Mouse (Mus musculus): ENCODE measurements around the gene Mlycd. TPM values are rescaled to one million over a fixed set of nuclear protein-coding genes. Genes with fewer than 3 reads are reported as not detected.

The Mlycd gene
- total RNA-seq, 1 experiment = 4.9 TPM

DNA sequence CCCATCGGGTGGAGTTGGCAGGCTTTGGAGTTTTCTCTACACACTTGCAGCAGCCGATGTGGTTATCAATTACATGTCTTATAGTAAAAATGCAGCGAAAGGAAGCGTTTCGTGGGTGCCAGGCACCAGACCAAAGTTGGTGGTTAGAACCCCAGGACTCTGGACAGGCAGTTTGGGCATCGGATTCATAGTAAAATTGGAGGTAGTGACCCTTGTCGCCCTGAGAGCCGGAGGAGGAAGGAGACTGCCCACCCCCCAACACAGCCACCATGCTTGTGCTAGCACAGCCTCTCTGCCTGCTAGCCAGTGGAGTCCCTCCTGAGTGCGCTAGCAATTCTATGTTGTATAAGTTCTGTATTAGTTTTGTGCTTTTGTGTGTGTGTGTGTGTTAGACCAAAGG is 3.9 kb downstream of the Mlycd start:
- Histone ChIP-seq H3K27ac (ENCODE audit: insufficient read depth, low read depth, low read length, poor library complexity, severe bottlenecking) (no peak overlapping the region), H3K4me3 (ENCODE audit: insufficient read depth in 1 of 2, low read depth in 1 of 2, low read length in 2 of 2, poor library complexity in 1 of 2, severe bottlenecking in 1 of 2) (no peak overlapping the region), H3K9me3 (ENCODE audit: control insufficient read depth, insufficient read depth, low read depth, low read length) (no peaks in the 10 kb centered on the region), H3K36me3 (ENCODE audit: control insufficient read depth, insufficient read depth, low read length, poor library complexity, severe bottlenecking) (no peaks in the 10 kb centered on the region), H3K9ac (ENCODE audit: insufficient read depth, low read depth, low read length, poor library complexity, severe bottlenecking) (no peak overlapping the region), H3K4me1 (ENCODE audit: control insufficient read depth in 2 of 2, insufficient read depth in 2 of 2, low read length in 2 of 2, poor library complexity in 1 of 2) (peaks cover 0 to 5% of the 10 kb centered on the region in 2 experiments; a peak in 1 of 4 replicates)
- TF ChIP-seq ZC3H11A (IDR thresholded peaks at IDR 0.05; ENCODE audit: borderline replicate concordance, low read depth, low read length) (no peak), HCFC1 (IDR thresholded peaks at IDR 0.05; ENCODE audit: borderline replicate concordance, insufficient read depth, low read length) (no peak), ZNF384 (IDR thresholded peaks at IDR 0.05; ENCODE audit: low read depth, low read length) (no peak), CHD2 (IDR thresholded peaks at IDR 0.05; ENCODE audit: low read depth, low read length) (no peak), MAFK (IDR thresholded peaks at IDR 0.05; ENCODE audit: insufficient read depth, low read depth, low read length) (no peak)
- in situ Hi-C loops (cut with MboI; ENCODE audit: low sequenced_read_pairs in 2 of 2, unreplicated experiment in 2 of 2) = no loop called here
- no peak for DNase-seq (ENCODE audit: low read depth, low spot score)

DNA sequence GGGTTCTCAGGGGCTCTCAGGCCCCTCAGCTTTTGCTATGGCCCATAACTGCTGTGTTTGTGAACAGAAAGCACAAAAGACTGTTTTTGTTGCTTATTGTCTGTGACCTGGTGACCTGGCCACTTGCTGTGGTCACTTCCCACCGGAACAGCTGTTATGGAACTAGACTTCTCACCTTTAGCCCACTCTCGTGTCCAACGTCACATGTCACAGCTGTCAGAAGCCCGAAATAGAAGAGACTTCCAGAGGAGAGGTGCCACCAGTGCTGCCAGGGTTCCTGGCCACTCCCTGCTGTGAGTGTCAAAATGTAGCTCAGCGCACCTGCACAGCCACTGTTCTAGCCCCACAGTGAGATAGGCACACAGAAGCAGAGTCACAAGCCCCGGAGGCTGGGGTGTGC is 4.6 kb downstream of the Mlycd start:
- peaks cover 0 to 5% of the 10 kb centered on the region in 2 experiments; a peak in 1 of 4 replicates for H3K4me1 ChIP-seq (ENCODE audit: control insufficient read depth in 2 of 2, insufficient read depth in 2 of 2, low read length in 2 of 2, poor library complexity in 1 of 2)
- in situ Hi-C loops (cut with MboI; ENCODE audit: low sequenced_read_pairs in 2 of 2, unreplicated experiment in 2 of 2) = no loop called here
- H3K36me3 ChIP-seq (ENCODE audit: control insufficient read depth, insufficient read depth, low read length, poor library complexity, severe bottlenecking) = no peaks in the 10 kb centered on the region
- H3K27ac ChIP-seq (ENCODE audit: insufficient read depth, low read depth, low read length, poor library complexity, severe bottlenecking) = no peak overlapping the region
- TF ChIP-seq HCFC1 (IDR thresholded peaks at IDR 0.05; ENCODE audit: borderline replicate concordance, insufficient read depth, low read length) (no peak), CHD2 (IDR thresholded peaks at IDR 0.05; ENCODE audit: low read depth, low read length) (no peak), MAFK (IDR thresholded peaks at IDR 0.05; ENCODE audit: insufficient read depth, low read depth, low read length) (no peak), ZNF384 (IDR thresholded peaks at IDR 0.05; ENCODE audit: low read depth, low read length) (no peak), ZC3H11A (IDR thresholded peaks at IDR 0.05; ENCODE audit: borderline replicate concordance, low read depth, low read length) (no peak)
- no peak overlapping the region for H3K4me3 ChIP-seq (ENCODE audit: insufficient read depth in 1 of 2, low read depth in 1 of 2, low read length in 2 of 2, poor library complexity in 1 of 2, severe bottlenecking in 1 of 2)
- H3K9me3 ChIP-seq (ENCODE audit: control insufficient read depth, insufficient read depth, low read depth, low read length) = no peaks in the 10 kb centered on the region
- DNase-seq (ENCODE audit: low read depth, low spot score) = no peak
- H3K9ac ChIP-seq (ENCODE audit: insufficient read depth, low read depth, low read length, poor library complexity, severe bottlenecking) = no peak overlapping the region

DNA sequence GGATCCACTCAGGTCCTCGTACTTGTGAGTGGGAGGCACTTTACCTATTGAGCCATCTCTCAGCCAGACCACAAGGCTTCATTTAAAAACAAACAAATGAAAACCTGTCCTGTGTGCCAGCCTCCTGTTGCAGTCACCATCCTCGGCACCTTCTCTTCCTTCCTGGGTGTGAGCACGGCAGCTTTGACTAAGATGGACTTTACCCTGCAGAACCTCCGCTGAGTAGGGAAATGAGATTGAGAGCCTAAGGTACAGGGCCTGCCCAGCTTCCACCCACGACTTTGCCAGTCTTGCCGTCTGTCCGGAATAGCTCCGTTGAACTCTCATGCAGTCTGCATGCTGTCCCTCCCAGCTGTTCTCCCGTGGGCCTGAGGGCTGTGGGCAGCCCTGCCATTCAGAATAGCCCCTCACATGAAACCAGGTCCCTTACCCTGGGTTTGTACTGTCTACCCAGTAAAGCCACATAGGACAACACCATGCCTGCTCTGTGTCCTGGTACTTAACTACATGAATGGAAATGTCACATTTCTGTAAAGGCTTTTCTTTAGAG is 5.5 kb downstream of the Mlycd start:
- Histone ChIP-seq H3K9me3 (ENCODE audit: control insufficient read depth, insufficient read depth, low read depth, low read length) (no peaks in the 10 kb centered on the region), H3K4me3 (ENCODE audit: insufficient read depth in 1 of 2, low read depth in 1 of 2, low read length in 2 of 2, poor library complexity in 1 of 2, severe bottlenecking in 1 of 2) (no peak overlapping the region), H3K4me1 (ENCODE audit: control insufficient read depth in 2 of 2, insufficient read depth in 2 of 2, low read length in 2 of 2, poor library complexity in 1 of 2) (peaks cover 0 to 5% of the 10 kb centered on the region in 2 experiments; a peak in 1 of 4 replicates), H3K36me3 (ENCODE audit: control insufficient read depth, insufficient read depth, low read length, poor library complexity, severe bottlenecking) (peaks cover 3% of the 10 kb centered on the region; the same call in 1 of the 2 replicates), H3K9ac (ENCODE audit: insufficient read depth, low read depth, low read length, poor library complexity, severe bottlenecking) (no peak overlapping the region), H3K27ac (ENCODE audit: insufficient read depth, low read depth, low read length, poor library complexity, severe bottlenecking) (no peak overlapping the region)
- TF ChIP-seq MAFK (IDR thresholded peaks at IDR 0.05; ENCODE audit: insufficient read depth, low read depth, low read length) = no peak
- TF ChIP-seq CHD2 (IDR thresholded peaks at IDR 0.05; ENCODE audit: low read depth, low read length) = no peak
- TF ChIP-seq ZC3H11A (IDR thresholded peaks at IDR 0.05; ENCODE audit: borderline replicate concordance, low read depth, low read length) = no peak
- no peak for TF ChIP-seq ZNF384 (IDR thresholded peaks at IDR 0.05; ENCODE audit: low read depth, low read length)
- no peak for TF ChIP-seq HCFC1 (IDR thresholded peaks at IDR 0.05; ENCODE audit: borderline replicate concordance, insufficient read depth, low read length)
- no peak for DNase-seq (ENCODE audit: low read depth, low spot score)
- in situ Hi-C loops (cut with MboI; ENCODE audit: low sequenced_read_pairs in 2 of 2, unreplicated experiment in 2 of 2) = no loop called here

DNA sequence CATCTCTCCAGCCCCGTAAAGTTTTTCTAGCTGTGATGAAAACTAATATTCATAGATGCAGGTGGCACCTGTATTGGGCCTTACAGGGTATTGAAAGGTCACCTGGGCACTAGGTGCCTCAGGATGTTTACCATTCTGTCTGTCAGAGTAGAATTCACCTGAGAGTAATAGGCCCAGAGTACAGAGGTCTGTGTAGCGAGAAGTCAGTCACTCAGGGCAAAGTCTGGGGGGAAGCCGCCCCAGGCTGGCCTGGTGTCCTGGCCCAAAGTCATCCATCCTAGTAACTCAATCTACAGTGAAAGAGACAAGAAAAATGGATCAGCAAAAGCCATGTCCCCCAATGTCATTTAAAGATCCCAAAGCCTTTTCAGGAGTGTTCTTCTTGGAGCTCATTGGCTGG is 6.2 kb downstream of the Mlycd start:
- Histone ChIP-seq H3K36me3 (ENCODE audit: control insufficient read depth, insufficient read depth, low read length, poor library complexity, severe bottlenecking) (peaks cover 3% of the 10 kb centered on the region; the same call in 1 of the 2 replicates), H3K4me1 (ENCODE audit: control insufficient read depth in 2 of 2, insufficient read depth in 2 of 2, low read length in 2 of 2, poor library complexity in 1 of 2) (no peaks in the 10 kb centered on the region), H3K9ac (ENCODE audit: insufficient read depth, low read depth, low read length, poor library complexity, severe bottlenecking) (no peak overlapping the region), H3K4me3 (ENCODE audit: insufficient read depth in 1 of 2, low read depth in 1 of 2, low read length in 2 of 2, poor library complexity in 1 of 2, severe bottlenecking in 1 of 2) (no peak overlapping the region), H3K9me3 (ENCODE audit: control insufficient read depth, insufficient read depth, low read depth, low read length) (no peaks in the 10 kb centered on the region), H3K27ac (ENCODE audit: insufficient read depth, low read depth, low read length, poor library complexity, severe bottlenecking) (no peak overlapping the region)
- in situ Hi-C loops (cut with MboI; ENCODE audit: low sequenced_read_pairs in 2 of 2, unreplicated experiment in 2 of 2) = no loop called here
- DNase-seq (ENCODE audit: low read depth, low spot score) = no peak
- TF ChIP-seq MAFK (IDR thresholded peaks at IDR 0.05; ENCODE audit: insufficient read depth, low read depth, low read length) (no peak), HCFC1 (IDR thresholded peaks at IDR 0.05; ENCODE audit: borderline replicate concordance, insufficient read depth, low read length) (no peak)

DNA sequence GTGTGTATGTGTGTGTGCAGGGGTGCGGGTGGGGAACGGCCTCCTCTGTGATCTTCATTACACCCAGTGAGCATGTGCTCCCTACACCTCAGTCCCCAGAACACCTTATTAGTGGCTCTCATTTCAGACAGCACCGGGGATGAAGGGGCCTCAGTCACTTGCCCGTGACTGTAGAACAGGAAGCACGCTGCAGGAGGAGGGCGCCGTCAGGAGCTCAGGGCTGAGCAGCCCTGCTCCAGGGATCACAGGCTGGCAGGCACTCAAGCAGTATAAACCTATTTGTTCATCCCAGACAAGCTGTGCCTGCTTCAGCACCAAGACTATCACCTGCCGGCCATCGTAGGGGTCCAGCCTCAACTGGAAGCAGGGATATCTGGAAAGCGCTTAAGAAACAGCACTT is 9.2 kb downstream of the Mlycd start:
- no peak for TF ChIP-seq ZC3H11A (IDR thresholded peaks at IDR 0.05; ENCODE audit: borderline replicate concordance, low read depth, low read length)
- TF ChIP-seq ZNF384 (IDR thresholded peaks at IDR 0.05; ENCODE audit: low read depth, low read length) = no peak
- no peak for TF ChIP-seq MAFK (IDR thresholded peaks at IDR 0.05; ENCODE audit: insufficient read depth, low read depth, low read length)
- no peak for TF ChIP-seq CHD2 (IDR thresholded peaks at IDR 0.05; ENCODE audit: low read depth, low read length)
- no peak for TF ChIP-seq HCFC1 (IDR thresholded peaks at IDR 0.05; ENCODE audit: borderline replicate concordance, insufficient read depth, low read length)
- Histone ChIP-seq H3K27ac (ENCODE audit: insufficient read depth, low read depth, low read length, poor library complexity, severe bottlenecking) (no peak overlapping the region), H3K4me3 (ENCODE audit: insufficient read depth in 1 of 2, low read depth in 1 of 2, low read length in 2 of 2, poor library complexity in 1 of 2, severe bottlenecking in 1 of 2) (no peak overlapping the region), H3K4me1 (ENCODE audit: control insufficient read depth in 2 of 2, insufficient read depth in 2 of 2, low read length in 2 of 2, poor library complexity in 1 of 2) (no peaks in the 10 kb centered on the region), H3K9me3 (ENCODE audit: control insufficient read depth, insufficient read depth, low read depth, low read length) (no peaks in the 10 kb centered on the region), H3K9ac (ENCODE audit: insufficient read depth, low read depth, low read length, poor library complexity, severe bottlenecking) (no peak overlapping the region), H3K36me3 (ENCODE audit: control insufficient read depth, insufficient read depth, low read length, poor library complexity, severe bottlenecking) (peaks cover 3% of the 10 kb centered on the region; the same call in 1 of the 2 replicates)
- no peak for DNase-seq (ENCODE audit: low read depth, low spot score)
- in situ Hi-C loops (cut with MboI; ENCODE audit: low sequenced_read_pairs in 2 of 2, unreplicated experiment in 2 of 2) = no loop called here
